Mouse (Mus musculus) retina, adult 2 months (tissue): Measurements from ENCODE around the gene Ackr4.

ENCODE experiments used
- DNase-seq: peaks from one replicate; pipeline ENCODE4 v3.0.0-alpha.2; 2012; ENCODE audit warnings: low read depth, low spot score

Gene Ackr4

DNA sequence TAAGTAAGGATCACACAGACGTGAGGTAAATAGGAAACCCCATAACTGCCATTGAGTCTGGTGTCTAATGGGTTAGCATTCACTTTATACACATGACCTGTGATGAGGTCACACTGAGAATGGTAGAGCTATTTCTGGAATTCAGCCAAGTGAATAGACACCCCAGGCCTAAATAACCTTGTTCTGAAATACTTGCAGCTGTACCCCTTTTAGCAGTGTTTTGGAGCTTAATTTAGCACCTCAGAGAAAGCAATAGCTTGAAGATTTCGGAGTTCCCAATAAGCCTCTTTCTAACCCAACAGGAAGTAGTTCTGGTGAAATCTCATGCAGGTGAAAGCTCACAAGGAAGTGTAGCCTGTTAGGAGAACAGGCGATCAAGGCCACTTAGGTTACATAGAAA lies at the start of gene Ackr4:
TSS of gene Ackr4 (minus strand) at position 101 of the 400 bp plus-strand sequence.
- DNase-seq = no peak

DNA sequence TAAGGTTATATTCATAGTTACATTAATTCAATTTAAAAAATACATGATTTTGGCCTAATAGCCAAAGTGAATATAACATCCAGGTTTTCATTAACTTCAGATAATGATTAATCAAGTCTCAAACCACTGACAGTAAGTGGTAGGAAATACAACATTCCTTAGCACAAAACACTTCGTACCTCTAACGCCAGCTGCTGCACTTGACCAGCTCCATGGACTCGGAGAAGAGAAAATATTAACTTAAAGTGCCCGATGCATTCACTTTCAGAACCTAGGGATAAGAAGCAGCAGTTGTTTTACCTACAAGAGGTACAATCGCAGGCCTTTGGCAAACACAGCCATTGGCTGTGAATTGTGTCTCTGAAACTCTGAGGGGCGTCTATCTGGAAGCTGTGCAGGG lies 45.6 kb upstream of the Ackr4 start:
- DNase-seq = no peak

DNA sequence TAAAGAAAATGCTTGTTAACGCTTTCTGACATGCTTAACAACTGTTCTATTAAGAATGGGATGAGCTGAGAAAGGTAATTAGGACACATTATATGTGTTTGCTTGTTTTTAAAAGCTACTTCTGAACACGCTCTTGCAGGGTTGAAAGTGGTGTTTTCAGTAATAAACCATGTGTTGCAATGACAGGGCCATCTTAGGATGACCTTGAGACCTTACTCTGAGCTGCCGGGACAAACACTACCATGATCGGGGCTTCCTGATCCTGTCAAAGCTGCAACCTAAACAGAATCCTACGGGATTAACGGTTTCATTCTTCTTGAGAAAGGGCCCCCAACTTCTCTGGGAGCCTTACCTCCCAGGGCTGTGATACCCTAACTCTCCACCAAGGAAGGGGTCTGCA lies 44.9 kb upstream of the Ackr4 start:
- no peak for DNase-seq

DNA sequence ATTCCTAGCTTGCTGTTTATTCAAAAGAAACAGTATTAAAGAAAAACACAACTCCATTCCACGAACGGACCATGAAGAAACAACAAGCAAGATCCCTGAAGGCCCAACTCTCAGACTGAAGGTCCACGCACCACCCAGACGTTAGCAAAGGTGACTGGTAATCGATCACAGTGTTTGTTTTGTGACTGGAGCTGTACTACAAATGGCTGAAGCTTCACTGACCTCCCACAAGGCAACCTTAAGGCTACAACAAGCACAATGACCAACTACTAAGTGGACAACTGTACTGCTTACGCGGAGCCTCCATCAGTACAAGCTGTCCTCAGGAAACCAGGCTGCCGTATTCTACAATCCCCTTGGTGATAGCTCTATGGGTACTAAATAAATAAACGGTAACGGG lies 43.3 kb upstream of the Ackr4 start:
- no peak for DNase-seq

DNA sequence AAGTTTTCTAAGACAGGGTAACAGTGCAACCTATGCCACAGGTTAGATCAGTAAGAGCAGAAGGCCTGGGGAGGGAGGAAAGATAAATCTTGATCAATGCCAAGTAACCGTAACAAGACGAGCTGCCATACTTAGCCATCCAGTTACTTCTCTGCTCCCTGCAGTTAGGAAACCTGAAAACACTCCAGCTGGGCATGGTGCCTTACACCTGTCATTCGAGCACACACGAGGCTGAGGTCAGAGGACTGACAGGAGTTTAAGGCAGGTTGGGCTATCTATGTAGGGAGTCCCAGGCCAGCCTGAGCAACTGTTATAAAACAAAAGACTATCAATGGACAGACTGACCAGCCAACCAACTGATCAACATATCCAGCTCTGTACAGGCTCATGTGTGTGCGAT lies 39.2 kb upstream of the Ackr4 start:
- no peak for DNase-seq

DNA sequence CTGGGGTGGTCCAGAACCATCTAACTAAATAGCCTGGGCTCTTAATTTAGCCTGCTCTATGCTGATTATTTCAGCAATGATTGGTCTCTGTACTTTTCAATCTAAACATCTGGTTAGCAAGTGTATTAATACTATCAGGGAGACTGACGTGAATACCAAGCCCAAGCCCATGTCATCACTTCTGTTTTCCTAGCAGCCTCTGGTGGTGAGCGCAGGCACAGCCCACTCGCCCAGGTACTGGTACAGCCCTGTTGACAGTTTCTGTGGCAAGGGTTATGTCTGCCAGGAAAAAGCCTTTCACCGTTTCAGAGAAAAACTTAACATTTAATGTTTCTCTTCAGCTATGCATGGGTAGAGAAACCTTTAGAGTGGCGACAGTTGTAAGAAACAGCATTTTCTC lies 37.5 kb upstream of the Ackr4 start:
- no peak for DNase-seq

DNA sequence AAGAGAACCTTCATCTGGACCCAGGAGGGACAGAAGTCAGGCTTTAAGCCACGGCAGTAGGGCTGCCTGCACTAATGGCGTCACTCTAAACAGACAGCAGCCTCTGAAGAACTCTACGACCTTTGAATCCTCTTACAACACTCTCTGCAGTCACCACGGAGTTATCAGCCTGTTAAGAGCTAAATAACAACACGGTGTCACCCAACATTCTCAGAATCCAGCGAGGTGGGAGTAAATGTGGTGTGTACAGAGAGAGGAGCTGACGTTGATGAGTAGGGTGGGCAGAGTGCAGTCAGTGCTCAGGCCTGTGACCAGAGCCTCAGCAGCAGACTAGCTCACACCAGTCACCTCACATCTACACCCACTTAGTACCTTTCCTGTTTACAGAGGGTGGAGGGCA lies 34.4 kb upstream of the Ackr4 start:
- DNase-seq = no peak

DNA sequence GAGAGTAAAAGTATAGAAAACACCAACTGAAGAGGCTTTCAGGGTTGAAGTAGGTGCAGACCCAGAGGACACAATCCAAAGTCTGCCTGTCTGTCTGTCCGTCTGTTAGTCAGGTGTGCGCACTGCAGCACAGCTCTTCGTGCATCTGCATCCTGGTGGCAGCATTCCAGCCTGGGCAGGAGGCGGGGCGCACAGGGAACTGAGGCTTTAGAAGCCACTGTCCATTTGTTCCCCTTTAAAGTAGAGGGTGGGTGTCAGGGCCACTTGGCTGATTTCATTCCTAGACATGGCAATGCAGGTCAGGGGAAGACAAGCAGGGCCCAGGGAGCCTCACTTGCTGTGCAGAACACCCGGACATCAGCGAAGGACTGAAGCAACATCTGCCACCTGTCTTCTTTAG lies 30.6 kb upstream of the Ackr4 start:
- DNase-seq = no peak

DNA sequence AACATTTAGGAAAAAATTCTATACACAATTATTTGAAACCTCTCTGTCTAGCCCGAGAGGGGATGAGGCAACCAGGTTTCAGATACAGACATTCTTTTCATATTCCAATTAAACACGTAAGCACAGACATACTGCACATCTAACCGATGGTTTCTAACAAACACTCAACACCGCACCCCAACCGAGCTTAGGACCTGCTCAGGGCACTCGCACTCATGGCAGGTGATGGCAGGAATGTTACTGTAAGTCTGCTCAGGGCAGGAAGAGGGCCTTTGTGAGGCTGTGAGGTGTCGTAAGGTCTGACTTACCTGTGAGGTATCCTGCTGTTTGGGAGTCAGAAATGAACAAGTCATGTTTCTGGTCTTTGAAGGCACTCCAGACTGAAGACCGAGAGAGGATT lies 29.8 kb upstream of the Ackr4 start:
- no peak for DNase-seq

DNA sequence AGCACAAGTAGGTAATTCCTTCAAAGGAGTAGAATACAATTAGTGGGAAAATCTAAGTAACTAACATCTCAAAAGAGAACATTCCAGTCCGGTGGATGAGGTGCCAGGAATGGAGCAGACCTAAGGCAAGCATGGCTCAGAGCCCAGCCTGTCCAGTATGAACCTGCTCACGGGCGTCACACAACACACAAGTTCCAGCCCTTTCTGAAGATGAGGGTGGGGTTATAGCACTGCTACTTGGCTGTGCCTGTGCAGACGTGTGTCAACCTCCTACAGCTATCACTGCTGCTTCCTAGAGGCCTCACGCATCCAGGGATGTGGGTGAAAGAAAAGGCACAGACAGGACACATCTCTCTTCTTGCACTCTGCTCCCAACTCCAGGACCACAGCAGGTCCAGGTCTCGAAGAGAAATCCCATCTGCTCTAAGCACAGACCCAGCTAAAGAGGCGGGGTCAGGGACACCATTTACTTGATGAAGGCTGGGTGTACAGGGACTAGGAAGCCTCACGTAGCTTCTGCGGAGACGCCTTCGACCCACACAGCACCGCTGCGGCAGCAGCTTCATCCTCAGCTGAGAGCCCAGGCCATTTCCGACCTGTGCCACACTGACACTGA lies 28.5 kb upstream of the Ackr4 start:
- DNase-seq = no peak

DNA sequence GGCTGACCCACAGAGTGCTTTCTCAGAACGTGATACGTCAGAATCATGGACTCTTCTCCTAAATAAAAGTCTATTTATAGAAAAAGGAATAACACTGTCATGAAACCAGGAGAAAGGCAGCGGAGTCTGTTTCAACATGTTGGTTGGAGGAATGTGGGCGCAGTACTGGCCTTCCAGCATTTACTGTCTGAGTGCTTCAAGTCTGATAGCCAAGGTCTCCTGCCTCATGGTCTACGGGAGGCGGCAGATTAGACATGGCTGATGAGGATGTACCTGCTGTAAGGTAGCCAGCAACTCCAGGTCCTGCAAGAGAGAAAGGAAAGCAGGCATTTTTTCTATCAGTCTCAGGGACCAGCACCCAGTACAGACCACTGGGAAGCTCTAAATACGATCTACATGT lies 25.4 kb upstream of the Ackr4 start:
- DNase-seq = no peak

DNA sequence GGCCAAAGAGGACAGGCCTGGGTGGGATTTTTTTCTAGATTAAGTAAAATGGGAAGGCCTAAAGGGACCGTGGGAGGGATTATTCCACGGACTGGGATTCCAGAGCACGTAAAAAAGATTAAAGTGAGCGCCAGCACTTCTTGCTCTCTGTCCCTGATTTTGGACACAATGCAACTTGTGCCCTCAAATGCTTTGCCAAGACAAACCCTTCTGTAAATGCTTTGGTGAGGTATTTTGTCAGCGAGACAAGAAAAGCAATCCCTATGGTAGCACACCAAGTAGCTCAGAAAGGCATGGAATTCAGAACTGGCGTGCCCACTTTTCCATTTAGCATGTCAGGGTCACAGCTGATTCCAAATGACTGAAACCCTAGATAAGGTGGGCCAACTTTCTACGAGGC lies 22.2 kb upstream of the Ackr4 start:
- no peak for DNase-seq

DNA sequence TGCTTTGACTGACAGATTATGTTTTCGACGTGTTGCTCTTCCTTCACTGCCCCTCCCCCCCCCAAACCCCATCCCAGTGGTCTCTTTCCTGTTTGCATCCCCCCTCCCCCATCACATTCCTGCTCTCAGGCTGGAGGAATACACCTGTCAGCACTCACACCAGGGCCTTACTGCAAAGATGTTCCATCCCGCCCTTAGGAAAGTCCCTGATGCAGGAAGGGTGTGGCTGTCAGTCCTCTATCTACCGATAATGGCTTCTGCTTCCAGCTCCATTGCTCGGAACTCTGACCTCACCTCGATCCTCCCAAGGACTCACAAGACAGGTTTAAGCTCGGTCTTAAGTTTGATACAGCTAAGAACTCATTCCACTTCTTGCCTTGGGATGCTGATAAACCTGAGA lies 19.9 kb upstream of the Ackr4 start:
- DNase-seq = no peak

DNA sequence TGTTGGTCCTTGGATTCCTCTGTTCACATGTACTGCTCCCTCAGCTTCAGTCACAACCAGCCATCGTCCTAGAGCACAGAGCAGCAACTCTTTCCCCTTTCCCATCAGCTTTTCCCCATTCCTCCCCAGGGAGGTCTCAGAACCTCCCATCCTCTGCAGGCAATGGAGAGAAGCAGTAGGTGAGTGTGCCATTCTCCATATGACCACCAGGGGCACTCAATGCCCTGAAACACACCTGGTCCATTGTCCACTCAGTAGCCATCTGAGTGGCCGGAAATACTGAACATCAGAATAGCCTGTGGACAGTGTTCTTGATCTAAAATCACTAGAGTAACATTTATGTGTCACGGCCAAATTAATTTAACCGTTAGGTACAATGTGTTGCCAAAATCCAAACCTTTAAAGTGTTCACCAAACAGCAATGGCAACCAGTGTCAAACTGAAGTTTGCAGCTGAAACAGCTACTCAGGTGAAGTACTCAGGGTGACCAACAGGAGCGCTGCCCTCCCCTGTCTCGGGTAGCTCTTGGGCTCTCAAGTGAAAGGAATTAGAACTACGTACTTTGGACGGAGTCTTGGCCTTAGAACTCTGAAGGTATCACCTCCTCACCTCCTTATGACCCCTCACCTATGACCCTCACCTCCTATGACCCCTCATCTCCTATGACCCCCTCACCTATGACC lies 17.7 kb upstream of the Ackr4 start:
- DNase-seq = no peak

DNA sequence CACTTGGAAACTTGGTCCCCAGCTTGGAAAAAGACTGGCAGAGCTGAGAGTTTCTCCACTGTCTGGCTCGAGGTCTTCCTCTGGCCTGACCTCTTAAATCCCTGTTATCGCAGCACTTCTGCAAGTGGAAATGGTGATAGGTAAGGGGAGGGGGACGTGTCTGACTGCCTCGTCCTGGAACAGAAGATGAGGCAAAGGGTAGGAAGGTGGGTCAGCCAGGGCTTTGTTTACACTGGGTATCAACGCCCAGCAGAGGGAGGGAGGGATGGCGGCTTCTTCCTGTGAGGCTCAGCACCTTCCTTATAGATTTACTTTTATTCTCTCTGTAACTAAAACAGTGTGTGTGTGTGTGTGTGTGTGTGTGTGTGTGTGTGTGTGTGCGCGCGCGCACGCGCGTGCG lies 16.1 kb upstream of the Ackr4 start:
- DNase-seq = no peak

DNA sequence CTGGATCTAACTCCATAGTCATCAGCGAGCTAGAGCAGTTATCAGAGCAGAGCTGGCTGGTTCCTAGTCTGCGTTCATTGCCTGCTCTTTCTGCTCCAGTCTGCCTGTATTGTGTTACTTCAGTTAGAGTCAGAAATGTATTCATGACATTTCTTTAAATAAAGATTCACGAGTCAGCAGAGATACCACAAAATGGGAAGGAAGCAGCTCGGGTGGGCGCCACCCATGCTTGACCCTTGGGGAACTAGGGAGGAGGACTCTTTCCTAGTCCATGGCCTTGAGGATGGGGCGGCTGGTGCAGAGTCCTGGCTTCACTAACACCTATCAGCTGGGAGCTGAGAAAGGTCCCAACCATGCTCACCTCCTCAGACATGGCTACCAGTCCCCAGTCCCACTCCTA lies 13.6 kb upstream of the Ackr4 start:
- no peak for DNase-seq

DNA sequence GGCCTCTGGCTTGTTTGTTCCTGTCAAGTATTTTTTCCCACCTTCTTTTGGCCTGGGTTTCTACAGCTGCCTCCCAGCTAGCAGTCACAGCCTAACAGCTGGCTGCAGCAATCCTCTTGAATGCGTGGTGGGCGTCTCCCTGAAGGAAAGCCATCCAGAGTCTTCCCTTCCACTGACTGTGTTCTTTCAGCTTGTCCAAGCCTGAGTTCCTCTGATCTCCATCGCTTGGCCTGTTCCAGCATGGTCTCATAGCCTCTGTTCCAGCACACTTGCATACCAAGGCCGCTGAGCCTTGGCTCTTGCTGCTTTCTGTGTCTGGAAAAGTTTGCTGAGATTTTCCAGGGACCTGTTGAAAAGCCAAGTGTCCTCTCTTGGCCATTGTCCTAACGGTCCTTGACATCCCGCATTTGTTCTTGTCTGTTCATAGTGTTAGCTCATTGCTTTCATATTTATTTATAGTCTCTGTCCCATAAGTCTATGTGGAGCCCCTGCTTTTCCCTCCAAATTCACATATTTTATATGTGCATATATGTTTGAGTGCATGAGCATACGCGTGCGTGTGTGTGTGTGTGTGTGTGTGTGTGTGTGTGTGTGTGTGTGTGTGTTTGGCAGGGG lies 3.5 kb upstream of the Ackr4 start:
- no peak for DNase-seq

DNA sequence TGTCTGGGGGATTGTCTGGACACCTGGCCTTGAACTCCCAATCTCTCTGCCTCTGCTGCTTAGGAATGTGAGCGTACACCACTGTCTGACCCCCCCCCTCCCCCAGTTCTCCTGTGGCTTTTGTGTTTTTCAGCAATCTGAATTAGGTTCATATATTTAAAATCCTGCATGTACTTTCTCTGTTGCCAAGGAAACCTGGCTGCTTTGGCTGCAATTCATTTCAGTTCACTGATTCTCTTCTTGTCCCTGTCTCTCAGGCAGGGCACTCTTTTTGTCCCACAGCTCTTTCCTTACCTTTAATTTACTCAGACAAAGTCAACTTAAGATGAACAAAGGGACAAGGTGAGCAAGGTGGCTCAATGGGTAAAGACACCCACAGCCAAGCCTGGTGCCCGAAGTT lies 1.4 kb upstream of the Ackr4 start:
- no peak for DNase-seq

DNA sequence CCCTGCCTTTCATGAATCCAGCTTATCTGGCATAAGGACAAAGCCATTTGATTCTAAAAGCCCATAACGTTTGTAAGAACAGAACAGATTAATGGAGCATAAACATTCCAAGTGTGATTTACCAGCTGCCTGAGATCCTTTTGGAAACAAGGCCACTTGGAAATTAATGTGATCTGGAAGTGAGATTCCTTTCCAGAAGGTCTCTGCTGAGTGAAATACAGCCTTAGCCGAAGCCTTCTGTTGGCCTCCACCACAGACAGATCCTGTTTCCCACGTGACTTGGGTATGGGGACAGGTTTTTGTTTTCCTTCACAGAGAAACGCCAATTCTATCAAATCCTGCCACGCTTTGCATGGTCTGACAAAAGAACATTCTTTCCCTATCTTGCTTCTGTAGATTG lies 3.1 kb downstream of the Ackr4 start:
- no peak for DNase-seq

DNA sequence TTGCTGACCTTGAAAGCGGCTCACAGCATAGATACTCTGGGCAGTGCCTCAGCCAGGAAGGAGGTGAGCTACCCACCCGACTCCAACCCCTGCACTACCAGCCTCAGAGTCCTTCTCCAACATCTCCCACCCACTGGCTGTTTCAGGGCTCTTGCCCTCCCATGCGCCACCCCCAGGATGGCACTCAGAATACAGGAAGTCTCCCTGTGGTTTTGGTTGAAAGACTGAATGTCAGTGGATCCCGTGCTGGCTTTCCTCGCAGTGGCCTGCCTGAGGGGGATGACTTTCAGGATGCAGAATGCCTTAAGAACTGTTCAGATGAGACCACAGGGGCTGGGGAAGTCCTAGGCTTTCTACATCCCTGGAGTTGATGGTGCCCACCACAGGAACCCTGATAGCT lies 3.6 kb downstream of the Ackr4 start:
- no peak for DNase-seq

DNA sequence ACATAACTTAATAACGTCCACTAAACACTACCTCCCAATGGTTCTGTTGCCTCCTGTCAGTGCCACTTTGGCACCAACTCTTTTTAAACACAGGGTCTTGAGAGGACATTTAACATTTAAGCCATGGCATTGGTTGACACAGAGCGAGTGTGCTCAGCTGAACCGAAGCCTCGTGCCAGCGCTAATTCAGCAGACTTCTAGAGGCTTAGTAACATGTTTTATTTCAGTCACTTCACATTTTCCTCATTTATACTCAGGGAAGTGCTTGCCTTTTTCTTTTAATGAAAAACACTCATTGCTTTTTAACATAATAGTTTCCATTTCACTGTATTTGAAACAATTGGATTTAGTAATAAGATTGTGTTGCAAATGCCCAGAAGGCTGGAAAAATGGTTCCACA lies 17.6 kb downstream of the Ackr4 start:
- DNase-seq = no peak

DNA sequence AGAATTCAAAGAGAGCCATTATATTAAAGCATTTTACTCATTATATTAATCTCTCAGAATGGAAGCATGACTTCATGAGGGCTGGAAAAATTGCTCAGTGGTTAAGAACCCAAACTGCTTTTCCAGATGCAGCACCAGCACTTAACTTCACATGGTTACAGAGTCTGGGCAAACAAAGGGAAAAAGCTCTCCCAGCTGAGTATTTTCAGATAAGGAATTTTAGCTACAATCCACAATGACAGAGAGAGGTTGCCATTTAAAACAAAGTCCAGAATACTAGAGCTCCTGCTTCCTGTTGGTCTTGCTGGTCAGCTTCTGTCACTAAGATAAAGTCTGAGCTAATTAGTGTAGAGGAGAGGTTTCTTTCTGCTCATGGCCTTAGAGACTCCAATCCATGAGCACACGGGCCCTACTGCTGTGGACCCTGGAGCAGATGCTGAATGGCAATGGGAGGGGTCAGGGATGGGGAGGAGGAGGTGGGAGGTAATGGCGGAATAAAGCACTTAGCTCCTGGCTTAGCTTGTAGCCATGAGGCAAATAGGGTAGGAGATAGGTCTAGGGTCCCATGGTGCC lies 18.1 kb downstream of the Ackr4 start:
- no peak for DNase-seq

DNA sequence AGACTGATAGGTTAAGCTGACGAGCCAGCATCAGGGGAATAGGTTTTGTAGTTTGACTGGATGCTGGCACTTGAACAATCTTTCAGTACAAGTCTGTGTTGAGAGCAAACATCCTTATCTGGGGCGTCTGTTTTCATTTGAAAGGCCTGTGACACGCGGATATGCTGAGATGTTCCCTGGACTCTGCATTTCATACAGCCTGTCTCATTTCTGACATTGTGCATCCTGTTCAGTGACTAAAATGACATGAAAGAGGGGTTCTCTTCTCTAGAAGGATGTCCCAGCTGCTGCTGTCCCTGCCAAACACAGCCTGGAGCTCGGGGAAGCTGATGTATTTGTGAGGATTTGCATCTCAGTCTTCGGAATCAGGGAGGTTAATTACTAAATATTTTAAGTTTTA lies 19.3 kb downstream of the Ackr4 start:
- DNase-seq = no peak
